Mouse (Mus musculus): ENCODE results near the gene Gmfg. TPM values are rescaled to one million over a fixed set of nuclear protein-coding genes. Genes with fewer than 3 reads are reported as not detected.

Gmfg gene
- polyA plus RNA-seq (2015; fragmentation: Nextera tagmentation; extraction: Ambion mirVana), result 21.0 and 23.5 TPM in 2 replicates

GRCm38 (mm10) chr7:28436932-28437570 is at the start of gene Gmfg:
Gene Gmfg, plus strand, starts transcription at chr7:28437447.
- Histone ChIP-seq H3K9ac (peak within 1 kb of the TSS; percentile 35; the same call in 1 of the 2 replicates), H3K4me2 (peak within 1 kb of the TSS; percentile 71), H3K4me3 (replicated peaks) (peak within 1 kb of the TSS; percentile 89), H3K9me3 (no peaks in the 10 kb centered on the region), H3K27me3 (replicated peaks) (no peaks in the 10 kb centered on the region), H3K4me1 (peaks cover 27% of the 10 kb centered on the region), H3K27ac (peak within 1 kb of the TSS; percentile 73), H3K36me3 (no peaks in the 10 kb centered on the region; the same call in 1 of the 2 replicates)
- peak; percentile 23 for ATAC-seq (ENCODE audit: insufficient read depth, low FRiP score, low read depth)
- 1% methylated on average over 16 of the region's 16 CpGs for WGBS

- ATAC-seq (ENCODE audit: insufficient read depth, low FRiP score, low read depth), result no peak
- WGBS, result 94% methylated on average over 3 of the region's 3 CpGs
- no peak overlapping the region for H3K27ac ChIP-seq
- no peaks in the 10 kb centered on the region for H3K27me3 ChIP-seq (replicated peaks)
- H3K4me2 ChIP-seq, result no peak overlapping the region
- peaks cover 36% of the 10 kb centered on the region for H3K36me3 ChIP-seq
- H3K4me1 ChIP-seq, result peaks cover 22% of the 10 kb centered on the region
- no peak overlapping the region for H3K4me3 ChIP-seq (replicated peaks)
- no peak overlapping the region for H3K9ac ChIP-seq
- H3K9me3 ChIP-seq, result no peaks in the 10 kb centered on the region
These were observed 46.9 kb upstream of the Gmfg start for GRCm38 (mm10) chr7:28390331-28390730.

- Histone ChIP-seq H3K36me3 (peaks cover 45% of the 10 kb centered on the region), H3K4me3 (replicated peaks) (peak within 1 kb of the TSS; percentile 81), H3K27ac (peak within 1 kb of the TSS; percentile 75), H3K9ac (peak within 1 kb of the TSS; percentile 94), H3K27me3 (replicated peaks) (no peaks in the 10 kb centered on the region), H3K4me2 (peak within 1 kb of the TSS; percentile 90), H3K4me1 (peaks cover 15% of the 10 kb centered on the region), H3K9me3 (no peaks in the 10 kb centered on the region)
- under 1% methylated on average over 58 of the region's 58 CpGs for WGBS
- ATAC-seq (ENCODE audit: insufficient read depth, low FRiP score, low read depth), result peak; percentile 97
These were observed 44.6 kb upstream of the Gmfg start, which contains the start of the genes Med29 and Paf1 for GRCm38 (mm10) chr7:28392429-28393271. Gene Med29, minus strand, starts transcription at chr7:28392708. Gene Paf1, plus strand, starts transcription at chr7:28392951.

- peak overlapping the region; percentile 75 for H3K27ac ChIP-seq
- WGBS, result 3% methylated on average over 22 of the region's 22 CpGs
- H3K36me3 ChIP-seq, result peaks cover 43% of the 10 kb centered on the region
- H3K4me2 ChIP-seq, result peak overlapping the region; percentile 90
- H3K4me3 ChIP-seq (replicated peaks), result peak overlapping the region; percentile 81
- H3K4me1 ChIP-seq, result peaks cover 15% of the 10 kb centered on the region
- no peaks in the 10 kb centered on the region for H3K27me3 ChIP-seq (replicated peaks)
- ATAC-seq (ENCODE audit: insufficient read depth, low FRiP score, low read depth), result no peak
- H3K9ac ChIP-seq, result peak overlapping the region; percentile 94
- H3K9me3 ChIP-seq, result no peaks in the 10 kb centered on the region
These were observed 43.8 kb upstream of the Gmfg start for GRCm38 (mm10) chr7:28393272-28393951.

- peaks cover 15% of the 10 kb centered on the region for H3K4me1 ChIP-seq
- H3K4me3 ChIP-seq (replicated peaks), result no peak overlapping the region
- H3K9ac ChIP-seq, result no peak overlapping the region
- WGBS, result 94% methylated on average over 4 of the region's 4 CpGs
- peaks cover 40% of the 10 kb centered on the region for H3K36me3 ChIP-seq
- ATAC-seq (ENCODE audit: insufficient read depth, low FRiP score, low read depth), result no peak
- H3K9me3 ChIP-seq, result no peaks in the 10 kb centered on the region
- no peak overlapping the region for H3K4me2 ChIP-seq
- no peaks in the 10 kb centered on the region for H3K27me3 ChIP-seq (replicated peaks)
- no peak overlapping the region for H3K27ac ChIP-seq
These were observed 41.8 kb upstream of the Gmfg start for GRCm38 (mm10) chr7:28395425-28395824.

- H3K36me3 ChIP-seq, result peaks cover 58% of the 10 kb centered on the region
- H3K4me3 ChIP-seq (replicated peaks), result no peak overlapping the region
- H3K9me3 ChIP-seq, result no peaks in the 10 kb centered on the region
- H3K9ac ChIP-seq, result no peak overlapping the region
- H3K4me2 ChIP-seq, result no peak overlapping the region
- 58% methylated on average over 3 of the region's 3 CpGs for WGBS
- no peak for ATAC-seq (ENCODE audit: insufficient read depth, low FRiP score, low read depth)
- no peaks in the 10 kb centered on the region for H3K27me3 ChIP-seq (replicated peaks)
- peaks cover 9% of the 10 kb centered on the region for H3K4me1 ChIP-seq
- no peak overlapping the region for H3K27ac ChIP-seq
These were observed 39.2 kb upstream of the Gmfg start for GRCm38 (mm10) chr7:28398000-28398399.

GRCm38 (mm10) chr7:28398696-28399340 is 38.4 kb upstream of the Gmfg start:
- Histone ChIP-seq H3K4me3 (replicated peaks) (no peak overlapping the region), H3K36me3 (peaks cover 65% of the 10 kb centered on the region), H3K9ac (no peak overlapping the region), H3K27ac (no peak overlapping the region), H3K27me3 (replicated peaks) (no peaks in the 10 kb centered on the region), H3K4me1 (peaks cover 2% of the 10 kb centered on the region; the same call in 1 of the 2 replicates), H3K9me3 (no peaks in the 10 kb centered on the region), H3K4me2 (no peak overlapping the region)
- WGBS, result 88% methylated on average over 10 of the region's 10 CpGs
- ATAC-seq (ENCODE audit: insufficient read depth, low FRiP score, low read depth), result no peak

- no peak for ATAC-seq (ENCODE audit: insufficient read depth, low FRiP score, low read depth)
- Histone ChIP-seq H3K4me3 (replicated peaks) (no peak overlapping the region), H3K9me3 (no peaks in the 10 kb centered on the region), H3K4me1 (no peaks in the 10 kb centered on the region), H3K36me3 (peaks cover 71% of the 10 kb centered on the region), H3K4me2 (no peak overlapping the region), H3K27me3 (replicated peaks) (no peaks in the 10 kb centered on the region), H3K9ac (no peak overlapping the region), H3K27ac (no peak overlapping the region)
- 96% methylated on average over 1 of the region's 1 CpGs for WGBS
These were observed 36.2 kb upstream of the Gmfg start for GRCm38 (mm10) chr7:28401030-28401429.

- peaks cover 74% of the 10 kb centered on the region for H3K36me3 ChIP-seq
These were observed 35.3 kb upstream of the Gmfg start for GRCm38 (mm10) chr7:28401942-28402341.

GRCm38 (mm10) chr7:28410841-28411475 is 26.3 kb upstream of the Gmfg start:
- 75% methylated on average over 3 of the region's 3 CpGs for WGBS
- no peaks in the 10 kb centered on the region for H3K27me3 ChIP-seq (replicated peaks)

More at GRCm38 (mm10) chr7:28401942-28402341, 35.3 kb upstream of the Gmfg start:
- no peak overlapping the region for H3K9ac ChIP-seq
- no peak for ATAC-seq (ENCODE audit: insufficient read depth, low FRiP score, low read depth)
- H3K4me2 ChIP-seq, result no peak overlapping the region
- no peak overlapping the region for H3K27ac ChIP-seq
- H3K4me1 ChIP-seq, result no peaks in the 10 kb centered on the region
- WGBS, result 80% methylated on average over 3 of the region's 3 CpGs
- no peaks in the 10 kb centered on the region for H3K27me3 ChIP-seq (replicated peaks)
- H3K9me3 ChIP-seq, result no peaks in the 10 kb centered on the region
- no peak overlapping the region for H3K4me3 ChIP-seq (replicated peaks)

GRCm38 (mm10) chr7:28412826-28413225 is 24.4 kb upstream of the Gmfg start:
- H3K9me3 ChIP-seq, result no peaks in the 10 kb centered on the region
- H3K4me3 ChIP-seq (replicated peaks), result no peak overlapping the region
- ATAC-seq (ENCODE audit: insufficient read depth, low FRiP score, low read depth), result no peak
- no peak overlapping the region for H3K4me2 ChIP-seq
- no peak overlapping the region for H3K9ac ChIP-seq
- no peaks in the 10 kb centered on the region for H3K4me1 ChIP-seq
- WGBS, result 79% methylated on average over 4 of the region's 4 CpGs
- no peak overlapping the region for H3K27ac ChIP-seq
- peaks cover 37% of the 10 kb centered on the region for H3K36me3 ChIP-seq
- no peaks in the 10 kb centered on the region for H3K27me3 ChIP-seq (replicated peaks)

More at GRCm38 (mm10) chr7:28410841-28411475, 26.3 kb upstream of the Gmfg start:
- Histone ChIP-seq H3K27ac (0 out of 2 replicates have a peak overlapping the region, but pooled peaks have one; percentile 27), H3K36me3 (peaks cover 54% of the 10 kb centered on the region), H3K4me3 (replicated peaks) (no peak overlapping the region), H3K4me1 (no peaks in the 10 kb centered on the region), H3K9me3 (no peaks in the 10 kb centered on the region), H3K9ac (no peak overlapping the region), H3K4me2 (no peak overlapping the region)
- no peak for ATAC-seq (ENCODE audit: insufficient read depth, low FRiP score, low read depth)
